Mouse (Mus musculus): ENCODE measurements around the gene Cramp1l.
"Not testable (repeated sequence)": the region's sequence is repeated elsewhere in the genome, so short reads cannot be mapped to it uniquely, and the experiment has no call there.

The Cramp1l gene

DNA sequence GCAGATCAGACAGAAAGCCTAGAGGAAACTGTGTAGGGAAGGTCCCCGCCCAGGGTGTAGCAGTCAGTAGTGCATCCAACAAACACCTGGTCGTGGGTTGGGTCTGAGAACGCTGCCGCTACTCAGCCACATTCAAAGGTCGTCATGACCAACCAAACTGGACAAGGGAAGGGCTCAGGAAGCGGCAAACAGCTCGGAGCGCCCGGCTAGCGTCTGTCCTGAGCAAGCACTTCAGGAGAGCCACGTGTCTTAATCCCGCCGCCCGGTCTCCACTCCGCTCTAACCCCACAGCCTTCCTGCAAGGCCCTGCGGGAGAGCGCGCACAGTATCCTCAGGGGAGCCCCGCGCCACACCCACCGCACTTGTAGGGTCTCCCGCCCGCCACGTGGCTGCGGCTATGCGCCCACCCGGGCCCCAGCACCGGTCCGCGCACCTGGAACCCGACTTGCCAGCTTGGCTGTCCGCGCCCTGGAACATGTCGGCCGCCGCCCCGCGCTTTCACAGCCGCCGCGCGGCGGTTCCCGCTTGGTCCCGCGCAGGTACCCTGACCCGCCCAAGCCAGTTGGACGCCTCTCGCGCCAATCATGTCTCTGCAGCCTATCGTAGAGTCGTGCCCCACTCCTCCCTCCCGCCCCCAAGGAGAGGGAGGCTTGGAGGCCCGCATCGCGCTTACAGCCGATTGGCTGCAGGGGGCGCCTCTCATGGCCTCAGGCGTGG is 55.3 kb downstream of the Cramp1l start, which contains the start of gene Jpt2:
TSS of gene Jpt2 (minus strand) at position 555 of the 717 bp plus-strand sequence.
- peak; percentile 97 for DNase-seq (ENCODE audit: low read depth, low spot score)

DNA sequence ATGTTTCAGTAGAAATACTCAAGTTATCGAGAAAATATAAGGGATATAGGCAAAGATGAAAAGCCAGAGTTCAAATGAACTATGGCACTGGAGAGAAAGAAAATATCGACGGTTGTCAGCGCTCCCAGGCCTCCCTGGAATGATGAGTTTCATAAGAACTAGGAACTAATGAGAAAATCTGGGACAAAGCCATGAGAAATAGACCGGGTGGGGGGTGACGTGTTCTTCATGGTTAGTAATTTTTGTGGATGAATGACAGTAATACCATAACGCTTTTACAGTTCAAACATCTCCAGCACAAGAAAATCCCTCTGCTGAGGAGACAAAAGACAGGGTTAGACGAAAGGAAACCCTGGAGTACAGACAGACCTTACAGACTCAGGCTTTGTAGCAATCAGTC is 56.2 kb downstream of the Cramp1l start:
- DNase-seq (ENCODE audit: low read depth, low spot score) = no peak

DNA sequence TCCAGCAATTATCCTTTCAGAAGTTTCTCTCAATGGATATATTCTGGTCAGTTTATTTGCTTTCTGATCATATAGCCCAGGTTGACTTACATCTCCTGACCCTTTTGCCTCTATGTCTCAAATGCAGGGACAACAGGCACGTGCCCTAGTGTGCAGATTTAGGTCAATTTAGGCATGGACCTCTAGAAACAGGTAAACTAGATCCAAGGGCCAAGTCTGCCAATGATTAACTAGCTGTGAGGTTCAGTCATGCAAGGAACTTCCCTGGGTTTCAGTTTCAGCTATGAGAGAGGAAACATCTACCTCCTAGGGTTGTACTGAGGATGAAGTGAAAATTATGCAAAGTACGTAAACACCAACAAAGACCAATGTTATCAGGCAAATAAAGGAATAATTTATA is 62.3 kb downstream of the Cramp1l start:
- DNase-seq (ENCODE audit: low read depth, low spot score) = no peak

DNA sequence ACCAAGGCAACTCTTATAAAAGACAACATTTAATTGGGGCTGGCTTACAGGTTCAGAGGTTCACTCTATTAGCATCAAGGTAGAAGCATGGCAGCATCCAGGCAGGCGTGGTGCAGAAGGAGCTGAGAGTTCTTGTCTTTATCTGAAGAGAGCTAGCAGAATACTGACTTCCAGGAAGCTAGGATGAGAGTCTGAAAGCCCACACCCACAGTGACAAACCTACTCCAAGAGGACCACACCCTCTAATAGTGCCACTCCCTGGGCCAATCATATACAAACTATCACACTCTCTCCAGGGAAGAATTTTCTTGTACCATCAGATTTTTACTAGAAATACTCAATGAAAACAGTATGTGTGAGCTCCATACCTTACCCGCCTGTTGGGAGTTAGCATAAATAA is 64.9 kb downstream of the Cramp1l start:
- no peak for DNase-seq (ENCODE audit: low read depth, low spot score)

DNA sequence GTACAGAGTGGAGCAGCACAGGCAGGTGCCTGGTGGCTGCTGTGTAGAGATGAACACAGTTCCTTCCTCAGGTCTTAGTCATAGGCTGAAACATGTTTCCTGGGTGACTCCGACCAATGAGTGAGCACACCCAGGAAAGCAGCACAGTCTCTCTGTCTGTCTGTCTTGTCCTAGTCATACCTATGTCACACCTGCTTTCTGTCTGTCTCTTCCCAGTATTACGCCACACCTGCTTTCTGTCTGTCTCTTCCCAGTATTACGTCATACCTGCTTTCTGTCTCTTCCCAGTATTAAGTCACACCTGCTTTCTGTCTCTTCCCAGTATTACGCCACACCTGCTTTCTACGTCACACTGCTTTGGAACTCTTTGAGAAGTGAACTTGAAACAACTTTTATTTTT is 67.4 kb downstream of the Cramp1l start:
- no peak for DNase-seq (ENCODE audit: low read depth, low spot score)

DNA sequence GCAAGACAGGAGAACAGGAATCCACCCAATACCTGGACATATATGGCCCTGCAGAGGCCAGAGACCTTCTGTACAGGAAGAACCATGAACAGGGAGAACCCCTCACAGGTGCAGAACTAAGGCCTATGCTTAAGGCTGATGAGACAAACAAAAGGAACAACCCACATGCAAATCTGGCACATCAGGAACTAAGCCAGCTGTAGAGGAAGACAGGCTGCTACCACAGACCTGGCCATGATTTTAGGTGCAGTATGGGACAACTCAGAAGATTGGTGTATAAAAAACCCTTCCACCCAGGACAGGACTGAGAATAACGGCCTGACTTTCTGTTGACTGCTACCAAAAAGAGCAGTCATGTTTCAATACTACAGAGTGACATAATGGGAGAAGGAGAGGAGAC is 72.0 kb downstream of the Cramp1l start:
- not testable (repeated sequence) for DNase-seq (ENCODE audit: low read depth, low spot score)

DNA sequence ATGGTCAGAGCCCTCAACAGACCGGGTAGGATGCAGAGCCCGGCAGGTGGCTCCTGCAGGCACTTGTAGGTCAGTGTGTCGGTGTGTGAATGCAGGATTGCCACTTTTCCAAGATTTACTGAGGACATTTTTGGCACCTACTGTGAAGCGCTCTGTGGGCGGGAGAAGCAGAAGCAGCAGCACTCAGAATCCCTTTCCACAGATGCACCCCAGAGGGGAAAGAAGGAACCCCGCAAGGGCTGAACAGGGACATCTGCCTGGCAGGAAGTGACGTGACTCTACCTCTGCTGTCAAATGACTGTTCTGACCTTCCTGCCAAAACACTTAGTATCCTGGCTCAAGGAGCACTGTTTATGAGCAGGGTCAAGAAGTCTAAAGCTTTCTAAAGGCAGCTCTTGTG is 72.6 kb downstream of the Cramp1l start:
- DNase-seq (ENCODE audit: low read depth, low spot score) = no peak

DNA sequence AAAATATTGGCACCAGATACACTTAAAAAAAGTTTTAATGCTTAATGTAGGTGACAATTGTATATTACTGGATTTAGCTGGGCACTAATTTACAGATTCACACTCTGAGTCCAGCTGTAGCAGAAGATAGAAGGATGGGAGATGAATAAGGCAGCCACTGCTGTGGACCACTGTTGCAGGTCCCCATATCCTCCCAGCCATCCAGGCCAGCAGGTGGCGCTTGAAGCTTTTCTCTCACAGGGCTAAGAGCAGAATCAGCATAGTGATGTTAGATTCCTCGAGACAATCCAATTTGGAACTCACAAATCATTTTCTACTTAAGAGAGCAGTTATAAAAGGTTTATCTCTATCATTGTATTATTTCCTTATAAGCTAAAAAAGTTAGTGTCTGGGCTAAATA is 73.1 kb downstream of the Cramp1l start:
- DNase-seq (ENCODE audit: low read depth, low spot score) = not testable (repeated sequence)

DNA sequence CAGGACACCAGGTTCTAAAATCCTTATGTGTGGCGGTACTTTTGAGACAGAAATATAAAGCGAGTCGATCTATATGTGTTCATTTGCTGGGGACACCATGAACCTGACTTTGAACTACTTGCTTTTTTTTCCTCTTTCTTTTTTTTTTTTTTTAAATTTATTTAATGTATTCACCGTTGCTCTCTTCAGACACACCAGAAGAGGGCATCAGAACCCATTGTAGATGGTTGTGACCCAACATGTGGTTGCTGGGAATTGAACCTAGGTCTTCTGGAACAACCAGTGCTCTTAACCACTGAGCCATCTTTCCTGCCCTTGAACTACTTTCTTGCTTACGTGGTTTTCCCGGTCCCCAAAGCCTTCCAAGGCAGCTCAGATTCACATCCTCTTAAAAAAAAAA is 78.3 kb downstream of the Cramp1l start:
- DNase-seq (ENCODE audit: low read depth, low spot score) = no peak

DNA sequence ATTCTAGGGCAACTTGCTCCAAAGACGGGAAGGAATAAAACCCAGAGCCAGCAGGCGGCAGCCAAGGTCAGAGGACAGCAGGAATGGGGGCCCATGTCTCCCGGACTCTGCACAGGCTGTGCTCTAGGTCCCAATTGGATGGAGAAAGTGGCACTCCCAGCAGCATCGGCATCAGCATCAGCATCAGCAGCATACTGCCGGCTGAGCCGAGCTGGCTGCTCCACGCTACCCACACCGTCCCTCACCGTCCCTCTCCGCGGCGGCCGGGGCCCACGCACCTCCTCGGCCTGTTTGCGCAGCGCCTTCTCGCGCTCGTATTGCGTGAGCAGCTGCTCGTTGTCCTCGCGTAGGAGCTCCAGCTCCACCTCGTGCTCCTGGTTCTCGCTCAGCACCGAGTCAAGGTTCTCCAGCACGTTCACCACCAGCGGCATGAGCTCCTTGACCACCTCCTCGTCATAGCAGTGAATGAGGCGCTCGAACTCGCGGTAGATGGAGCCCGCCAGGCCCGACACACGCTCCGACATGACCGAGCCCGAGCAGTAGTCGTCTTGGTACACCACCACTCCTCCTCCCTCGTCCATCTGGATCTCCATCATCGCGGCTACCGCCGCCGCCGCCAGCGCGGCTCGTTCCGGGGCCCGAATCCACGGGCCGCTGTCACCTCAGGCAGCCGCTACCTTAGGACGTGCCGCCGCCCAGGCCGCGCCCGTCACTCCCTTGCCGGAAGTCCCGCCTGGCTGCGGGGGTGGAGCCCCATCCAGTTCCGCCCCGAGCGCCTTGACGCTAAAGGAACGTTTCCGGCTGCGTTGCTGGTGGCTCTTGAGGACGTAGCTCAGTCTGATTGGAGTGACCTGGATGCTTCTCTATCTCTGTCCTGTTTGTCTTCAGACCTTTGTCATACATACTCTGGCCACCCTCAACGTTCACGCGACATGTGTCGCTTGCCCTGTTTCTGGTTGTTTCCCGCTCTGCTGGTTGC is 79.0 kb downstream of the Cramp1l start, which contains the start of gene Mapk8ip3:
TSS of gene Mapk8ip3 (minus strand) at position 719 of the 979 bp plus-strand sequence.
- DNase-seq (ENCODE audit: low read depth, low spot score) = peak; percentile 87

DNA sequence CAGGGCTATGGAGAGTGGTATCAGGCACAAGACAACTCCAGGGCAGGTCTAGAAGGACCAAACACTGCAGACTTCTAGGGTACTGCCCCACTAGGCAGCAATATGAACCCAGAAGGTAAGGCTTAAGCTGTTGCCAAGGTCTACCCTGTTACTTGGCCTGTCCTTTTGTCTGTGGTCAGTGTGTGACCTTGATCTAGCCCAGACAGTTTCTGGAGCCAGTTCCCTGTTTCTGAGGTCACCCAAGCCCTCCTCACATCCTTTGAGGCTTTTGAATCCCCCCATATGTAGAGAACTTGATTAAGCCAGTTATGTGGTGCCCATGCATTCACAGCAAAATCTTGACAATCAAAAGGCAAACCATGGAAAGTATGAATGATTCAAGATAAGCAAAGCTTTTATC is 79.9 kb downstream of the Cramp1l start:
- no peak for DNase-seq (ENCODE audit: low read depth, low spot score)

DNA sequence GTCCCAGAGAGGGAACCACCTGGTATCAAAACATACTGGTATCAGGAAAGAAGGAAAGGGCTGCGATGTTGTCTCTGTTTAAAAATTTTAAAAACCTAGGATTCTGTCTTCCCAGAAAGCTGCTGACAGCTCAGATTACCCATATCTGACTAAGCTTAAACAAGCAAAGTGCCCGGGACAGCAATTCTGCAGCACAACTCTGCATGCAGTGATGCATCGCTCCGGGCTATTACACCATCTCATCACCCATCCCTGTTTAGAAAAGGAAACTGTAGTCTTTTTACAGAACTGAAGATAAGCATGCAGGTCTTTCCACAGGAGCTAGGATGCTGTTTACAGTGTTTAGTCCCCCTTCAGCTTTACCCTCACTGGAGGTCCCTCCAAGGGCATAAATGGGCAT is 80.7 kb downstream of the Cramp1l start:
- DNase-seq (ENCODE audit: low read depth, low spot score) = no peak

DNA sequence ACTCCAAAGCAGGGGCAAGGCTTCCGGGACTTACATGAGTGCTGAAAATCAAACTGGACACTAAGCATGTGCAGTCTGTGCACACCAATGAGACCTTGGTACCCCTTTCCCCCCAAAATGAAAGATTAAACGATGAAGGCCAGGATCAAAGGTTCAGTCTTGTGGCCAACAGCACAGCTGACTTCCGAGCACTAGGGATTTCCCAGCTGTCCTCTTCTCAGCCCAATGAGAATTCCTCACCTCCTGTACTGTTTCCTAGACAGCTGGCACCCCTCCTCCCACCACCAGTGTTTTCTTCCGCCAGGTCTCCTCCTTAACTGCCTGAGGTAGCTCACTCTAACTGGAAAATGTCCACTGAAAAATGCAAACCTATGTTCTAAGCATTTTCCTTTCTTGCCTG is 82.4 kb downstream of the Cramp1l start:
- no peak for DNase-seq (ENCODE audit: low read depth, low spot score)

DNA sequence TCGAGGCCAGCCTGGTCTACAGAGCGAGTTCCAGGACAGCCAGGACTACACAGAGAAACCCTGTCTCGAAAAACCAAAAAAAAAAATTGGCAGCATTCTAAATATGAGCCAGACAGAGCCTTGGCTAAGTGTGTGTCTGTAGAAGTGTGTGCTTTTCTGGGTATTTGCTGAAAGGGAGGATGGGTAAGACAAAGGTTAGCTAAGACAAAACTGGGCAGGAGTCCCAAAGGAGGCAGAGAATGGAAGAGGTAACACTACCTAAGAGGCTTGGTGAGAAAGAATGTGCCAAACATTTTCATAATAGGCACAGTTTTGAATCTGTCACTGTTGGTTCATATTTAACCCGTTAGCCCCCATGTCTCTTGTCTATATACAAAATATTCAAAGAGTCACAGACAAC is 83.2 kb downstream of the Cramp1l start:
- DNase-seq (ENCODE audit: low read depth, low spot score) = no peak

DNA sequence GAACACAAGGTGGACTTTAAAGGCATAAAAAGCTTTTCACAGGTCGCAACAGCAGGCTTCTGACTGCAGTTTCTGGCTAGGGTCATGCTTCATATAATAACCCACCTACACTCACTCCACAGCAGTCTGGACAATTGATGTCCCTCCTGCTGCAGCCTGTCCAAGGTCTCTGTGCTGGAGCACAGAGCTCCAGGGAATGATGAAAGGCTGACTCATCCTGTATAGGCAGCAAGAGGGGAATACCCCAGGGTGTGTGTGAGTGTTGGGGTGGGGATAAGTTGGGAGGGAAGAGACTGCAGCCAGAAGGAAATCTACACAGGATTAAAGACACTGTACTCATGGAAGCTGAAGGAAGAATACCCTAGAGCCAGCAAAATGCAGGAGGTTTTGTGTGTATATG is 86.1 kb downstream of the Cramp1l start:
- no peak for DNase-seq (ENCODE audit: low read depth, low spot score)

DNA sequence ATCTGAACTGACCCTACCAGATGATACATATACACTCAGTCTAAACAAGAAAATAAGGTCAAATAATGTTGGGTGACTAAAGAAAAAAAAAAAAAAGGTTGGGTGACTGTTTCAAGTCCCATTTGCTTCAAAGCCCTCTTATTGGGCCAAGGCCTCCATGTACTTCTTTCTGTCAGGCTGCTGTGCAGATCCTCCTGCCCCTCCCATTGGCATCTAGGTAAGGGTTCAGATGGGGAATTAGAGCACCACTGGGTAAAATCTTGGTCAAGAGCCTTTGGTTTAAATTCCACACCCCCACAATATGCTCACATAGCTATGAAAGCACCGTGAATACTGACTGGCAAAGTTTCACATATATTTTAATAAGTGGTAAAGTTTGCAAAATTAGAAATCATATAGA is 92.3 kb downstream of the Cramp1l start:
- DNase-seq (ENCODE audit: low read depth, low spot score) = no peak

DNA sequence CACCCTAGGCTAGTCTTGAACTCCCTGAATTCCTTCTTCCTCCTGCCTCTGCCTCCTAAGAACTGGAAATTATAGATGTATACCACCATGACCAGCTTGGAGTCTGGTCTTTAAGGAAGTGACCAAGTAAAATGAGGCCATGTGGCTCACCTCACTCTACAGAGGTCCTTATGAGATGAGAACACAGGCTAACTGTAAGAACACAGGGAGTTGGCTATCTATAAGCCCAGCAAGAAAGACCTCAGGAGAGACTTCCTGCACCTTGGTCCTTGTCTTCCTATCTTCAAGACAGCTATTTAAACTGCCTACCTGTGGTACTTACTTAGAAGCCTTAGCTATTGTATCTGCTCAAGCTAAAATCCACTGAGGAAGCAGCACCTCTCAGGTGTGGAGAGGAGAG is 101.6 kb downstream of the Cramp1l start:
- DNase-seq (ENCODE audit: low read depth, low spot score) = no peak

Measured in retina, postnatal 7 days (tissue).